Mouse (Mus musculus) retina, postnatal 1 day (tissue): Measurements from ENCODE around the gene Cenpl.
A peak's percentile ranks its signal among the peaks of the same experiment; 100 is the strongest.
"Not testable (repeated sequence)": the region's sequence is repeated elsewhere in the genome, so short reads cannot be mapped to it uniquely, and the experiment has no call there.

Experiments used
- DNase-seq: peaks from one replicate; pipeline ENCODE4 v3.0.0-alpha.2; 2012

The Cenpl gene

GRCm38 (mm10) chr1:161070352-161071271, at the start of gene Cenpl, which contains the start of gene Dars2:
Gene Cenpl, plus strand, starts transcription at chr1:161070713.
Gene Dars2, minus strand, starts transcription at chr1:161070658.
- DNase-seq = peak; percentile 99

GRCm38 (mm10) chr1:161025410-161026210, 44.9 kb upstream of the Cenpl start:
- DNase-seq = no peak

- no peak for DNase-seq
Measured at GRCm38 (mm10) chr1:161027196-161027595, 43.3 kb upstream of the Cenpl start.

- not testable (repeated sequence) for DNase-seq
Measured at GRCm38 (mm10) chr1:161028427-161028826, 42.1 kb upstream of the Cenpl start.

GRCm38 (mm10) chr1:161030058-161030457, 40.5 kb upstream of the Cenpl start:
- DNase-seq = no peak

- no peak for DNase-seq
Measured at GRCm38 (mm10) chr1:161031881-161032280, 38.6 kb upstream of the Cenpl start.

- no peak for DNase-seq
Measured at GRCm38 (mm10) chr1:161032345-161032744, 38.2 kb upstream of the Cenpl start.

- DNase-seq = no peak
Measured at GRCm38 (mm10) chr1:161033856-161034434, 36.6 kb upstream of the Cenpl start.

- peak; percentile 100 for DNase-seq
Measured at GRCm38 (mm10) chr1:161034435-161035280, 35.9 kb upstream of the Cenpl start, which contains the start of gene Zbtb37. Gene Zbtb37, minus strand, starts transcription at chr1:161034849.

GRCm38 (mm10) chr1:161035281-161035785, 35.2 kb upstream of the Cenpl start:
- no peak for DNase-seq

GRCm38 (mm10) chr1:161035786-161036404, 34.6 kb upstream of the Cenpl start:
- DNase-seq = no peak

- DNase-seq = peak; percentile 9
Measured at GRCm38 (mm10) chr1:161036411-161036841, 34.1 kb upstream of the Cenpl start.

- no peak for DNase-seq
Measured at GRCm38 (mm10) chr1:161037026-161037425, 33.5 kb upstream of the Cenpl start.

- DNase-seq = no peak
Measured at GRCm38 (mm10) chr1:161037599-161037998, 32.9 kb upstream of the Cenpl start.

- DNase-seq = no peak
Measured at GRCm38 (mm10) chr1:161038004-161038403, 32.5 kb upstream of the Cenpl start.

- DNase-seq = no peak
Measured at GRCm38 (mm10) chr1:161038968-161039721, 31.4 kb upstream of the Cenpl start.

GRCm38 (mm10) chr1:161039741-161040425, 30.6 kb upstream of the Cenpl start:
- peak; percentile 50 for DNase-seq

GRCm38 (mm10) chr1:161040426-161040770, 30.1 kb upstream of the Cenpl start:
- DNase-seq = no peak

GRCm38 (mm10) chr1:161040855-161041254, 29.7 kb upstream of the Cenpl start:
- no peak for DNase-seq
